In genomic region chr6:30621986-30622389, GRCm38 (mm10) we compare ENCODE assay signal across 26 mouse cellular contexts. TPM values are rescaled to one million over a fixed set of nuclear protein-coding genes. Genes with fewer than 3 reads are reported as not detected.
DNase-seq lines count a peak whose midpoint lies in the region; ATAC-seq and TF ChIP-seq lines count a peak whose summit lies in the region.
"Had no signal": no experiment of that assay in that cellular context is flagged by ENCODE, and none has a peak within 500 bp of the region (broad histone marks: within the 10 kb centered on the region; RNA-seq: fewer than 3 reads in every experiment).

No protein-coding gene starts in this region.

- peak; percentile 85 for DNase-seq in heart, embryonic 10.5 days (ENCODE audit: low spot score)
- no peak for DNase-seq in heart, postnatal 10 days
- DNase-seq in heart, postnatal 0 days (ENCODE audit: low spot score) = peak; percentile 72
- DNase-seq in heart, postnatal 14 days = no peak
- DNase-seq in lung, postnatal 10 days = no peak
- DNase-seq in spleen, postnatal 36 days (ENCODE audit: low spot score in 2 of 2) = no peak
- DNase-seq: adrenal gland, postnatal 25 days; cerebellum, adult 11 months; cerebellum, postnatal 14 days; gastrocnemius, adult 2 months; lung, adult 2 months; thymus, adult 18-20 months; thymus, postnatal 4 days had no signal

- H3K9ac ChIP-seq in heart, postnatal 0 days (replicated peaks; ENCODE audit: low read depth, low read length) = no peak overlapping the region
- H3K9ac ChIP-seq in lung, embryonic 16.5 days (ENCODE audit: low read length) = no peak overlapping the region
- H3K9ac ChIP-seq in intestine, embryonic 15.5 days = no peak overlapping the region
- H3K9ac ChIP-seq: hindbrain, embryonic 13.5 days; kidney, embryonic 15.5 days; limb, embryonic 12.5 days; neural tube, embryonic 15.5 days had no signal

- no peaks in the 10 kb centered on the region for H3K36me3 ChIP-seq in heart, embryonic 10.5 days
- H3K36me3 ChIP-seq in heart, postnatal 0 days (replicated peaks; ENCODE audit: control insufficient read depth, insufficient read depth, low read length) = no peaks in the 10 kb centered on the region
- no peaks in the 10 kb centered on the region for H3K36me3 ChIP-seq in lung, embryonic 16.5 days (ENCODE audit: control insufficient read depth, insufficient read depth, low read length)
- no peaks in the 10 kb centered on the region for H3K36me3 ChIP-seq in intestine, embryonic 15.5 days
- H3K36me3 ChIP-seq: G1E; hindbrain, embryonic 13.5 days; kidney, embryonic 15.5 days; limb, embryonic 12.5 days; neural tube, embryonic 15.5 days had no signal

- no peak overlapping the region for H3K4me2 ChIP-seq in heart, postnatal 0 days (ENCODE audit: low read depth, low read length)
- H3K4me2 ChIP-seq in lung, embryonic 16.5 days (ENCODE audit: low read depth, low read length) = no peak overlapping the region
- no peak overlapping the region for H3K4me2 ChIP-seq in intestine, embryonic 15.5 days (replicated peaks)
- H3K4me2 ChIP-seq: hindbrain, embryonic 13.5 days; kidney, embryonic 15.5 days; limb, embryonic 12.5 days; neural tube, embryonic 15.5 days had no signal

- intact Hi-C loops in heart, postnatal 10 days (cut with DNase I) = no loop called here
- intact Hi-C loops in heart, postnatal 14 days (cut with DNase I) = no loop called here

- H3K4me3 ChIP-seq in heart, embryonic 10.5 days = peak overlapping the region; percentile 3; the same call in 1 of the 2 replicates
- H3K4me3 ChIP-seq in heart, postnatal 0 days (ENCODE audit: low read depth, low read length) = no peak overlapping the region
- no peak overlapping the region for H3K4me3 ChIP-seq in lung, embryonic 16.5 days (ENCODE audit: low read length)
- no peak overlapping the region for H3K4me3 ChIP-seq in intestine, embryonic 15.5 days (replicated peaks)
- H3K4me3 ChIP-seq: gastrocnemius, adult 2 months; hindbrain, embryonic 13.5 days; kidney, embryonic 15.5 days; limb, embryonic 12.5 days; megakaryocyte, embryonic 14.5 days; neural tube, embryonic 15.5 days had no signal

- no peak for TF ChIP-seq CTCF in heart, postnatal 0 days (IDR thresholded peaks at IDR 0.05; ENCODE audit: low read depth)

- H3K9me3 ChIP-seq in heart, embryonic 10.5 days = no peaks in the 10 kb centered on the region
- no peaks in the 10 kb centered on the region for H3K9me3 ChIP-seq in heart, postnatal 0 days (replicated peaks; ENCODE audit: control insufficient read depth, low read length)
- no peaks in the 10 kb centered on the region for H3K9me3 ChIP-seq in lung, embryonic 16.5 days (ENCODE audit: control insufficient read depth, low read length)
- no peaks in the 10 kb centered on the region for H3K9me3 ChIP-seq in intestine, embryonic 15.5 days
- H3K9me3 ChIP-seq: G1E; hindbrain, embryonic 13.5 days; kidney, embryonic 15.5 days; limb, embryonic 12.5 days; neural tube, embryonic 15.5 days had no signal

- peaks cover 77% of the 10 kb centered on the region for H3K4me1 ChIP-seq in heart, embryonic 10.5 days
- peaks cover 42% of the 10 kb centered on the region for H3K4me1 ChIP-seq in heart, postnatal 0 days (ENCODE audit: control insufficient read depth, insufficient read depth)
- H3K4me1 ChIP-seq in lung, embryonic 16.5 days (replicated peaks; ENCODE audit: control insufficient read depth, insufficient read depth, low read length) = peaks cover 13% of the 10 kb centered on the region
- H3K4me1 ChIP-seq in intestine, embryonic 15.5 days (replicated peaks) = peaks cover 14% of the 10 kb centered on the region

- peak overlapping the region; percentile 89 for H3K27ac ChIP-seq in heart, embryonic 10.5 days
- H3K27ac ChIP-seq in heart, postnatal 0 days (ENCODE audit: low read depth) = peak overlapping the region; percentile 76
- H3K27ac ChIP-seq in lung, embryonic 16.5 days (ENCODE audit: low read length) = peak overlapping the region; percentile 72
- 0 out of 2 replicates have a peak overlapping the region, but pooled peaks have one; percentile 44 for H3K27ac ChIP-seq in intestine, embryonic 15.5 days
- H3K27ac ChIP-seq: gastrocnemius, adult 2 months; hindbrain, embryonic 13.5 days; kidney, embryonic 15.5 days; neural tube, embryonic 15.5 days had no signal

- no peaks in the 10 kb centered on the region for H3K27me3 ChIP-seq in heart, embryonic 10.5 days (ENCODE audit: insufficient read depth, poor library complexity, severe bottlenecking)
- no peaks in the 10 kb centered on the region for H3K27me3 ChIP-seq in heart, postnatal 0 days (ENCODE audit: control insufficient read depth, insufficient read depth, low read length)
- H3K27me3 ChIP-seq in lung, embryonic 16.5 days (ENCODE audit: control insufficient read depth, insufficient read depth, low read depth, low read length) = no peaks in the 10 kb centered on the region
- H3K27me3 ChIP-seq in intestine, embryonic 15.5 days (replicated peaks) = no peaks in the 10 kb centered on the region
- H3K27me3 ChIP-seq: hindbrain, embryonic 13.5 days; kidney, embryonic 15.5 days; limb, embryonic 12.5 days; neural tube, embryonic 15.5 days had no signal

- 13% methylated on average over 4 of the region's 4 CpGs for WGBS in heart, embryonic 10.5 days
- WGBS in heart, postnatal 0 days = 11% methylated on average over 4 of the region's 4 CpGs
- WGBS in lung, embryonic 16.5 days = 35% methylated on average over 4 of the region's 4 CpGs
- 32% methylated on average over 4 of the region's 4 CpGs for WGBS in intestine, embryonic 15.5 days

- peak; percentile 73 for ATAC-seq in heart, postnatal 0 days (ENCODE audit: insufficient read depth, low read depth)
- peak; percentile 84 for ATAC-seq in lung, embryonic 16.5 days (ENCODE audit: low read depth)
- ATAC-seq in intestine, embryonic 15.5 days = no peak
- ATAC-seq: inflammation-experienced regulatory T-cells, adult 6 months; midbrain, embryonic 16.5 days had no signal

- peak; percentile 86 for TF ChIP-seq EP300 in heart, postnatal 0 days (IDR thresholded peaks at IDR 0.05; ENCODE audit: low read depth)

RNA-seq across cellular contexts. Expression of gene Cpa5, which starts 11.2 kb away (rescaled TPM):
- 0.97 and 2.1 TPM in 2 replicates for polyA plus RNA-seq in heart, embryonic 10.5 days (2016; fragmentation: Nextera tagmentation; extraction: Ambion mirVana)
- not detected for total RNA-seq in heart, postnatal 10 days (2021)
- 0.46 and 1.6 TPM in 2 replicates for total RNA-seq in heart, postnatal 0 days (2014; rRNA removed; ENCODE audit: low replicate concordance)
- 0.32 and 0.67 TPM in 2 replicates for polyA plus RNA-seq in heart, postnatal 0 days (2015; fragmentation: Nextera tagmentation; extraction: Ambion mirVana)
- total RNA-seq in heart, postnatal 14 days (2021) = not detected
- 0.33 TPM in 1 of 2 replicates, not detected in the other for polyA plus RNA-seq in lung, embryonic 16.5 days (2015; fragmentation: Nextera tagmentation; extraction: Ambion mirVana)
- polyA plus RNA-seq in intestine, embryonic 15.5 days (2015; fragmentation: Nextera tagmentation; extraction: Ambion mirVana) = 0.25 TPM in 2 replicates
- total RNA-seq: adrenal gland, postnatal 25 days; G1E; gastrocnemius, adult 2 months; granulocyte monocyte progenitor cell, adult 5-6 weeks; layer of hippocampus, postnatal 10 days had no signal
- polyA plus RNA-seq: G1E; hindbrain, embryonic 13.5 days; inflammation-experienced regulatory T-cells, adult 6 months; large intestine, adult 2 months; lung, adult 2 months; midbrain, embryonic 16.5 days; neural tube, embryonic 15.5 days had no signal

RNA-seq across cellular contexts. Expression of gene Cpa1, which starts 17.0 kb away (rescaled TPM):
- polyA plus RNA-seq in heart, embryonic 10.5 days (2016; fragmentation: Nextera tagmentation; extraction: Ambion mirVana) = 3.9 and 4.3 TPM in 2 replicates
- 1 to 10 TPM; 3.2 to 3.4 TPM for total RNA-seq in heart, postnatal 10 days (2021)
- total RNA-seq in heart, postnatal 0 days (2014; rRNA removed; ENCODE audit: low replicate concordance) = 11.5 and 16.8 TPM in 2 replicates
- 4.4 and 6.2 TPM in 2 replicates for polyA plus RNA-seq in heart, postnatal 0 days (2015; fragmentation: Nextera tagmentation; extraction: Ambion mirVana)
- total RNA-seq in heart, postnatal 14 days (2021) = 1 to 10 TPM; 1.0 to 2.4 TPM
- polyA plus RNA-seq in lung, embryonic 16.5 days (2015; fragmentation: Nextera tagmentation; extraction: Ambion mirVana) = 5.4 and 5.7 TPM in 2 replicates
- 266 and 631 TPM in 2 replicates for polyA plus RNA-seq in intestine, embryonic 15.5 days (2015; fragmentation: Nextera tagmentation; extraction: Ambion mirVana)
- total RNA-seq: adrenal gland, postnatal 25 days; G1E; gastrocnemius, adult 2 months; granulocyte monocyte progenitor cell, adult 5-6 weeks; layer of hippocampus, postnatal 10 days had no signal
- polyA plus RNA-seq: G1E; inflammation-experienced regulatory T-cells, adult 6 months had no signal

RNA-seq across cellular contexts. Expression of gene Cpa4, which starts 53.8 kb away (rescaled TPM):
- 1.2 and 1.7 TPM in 2 replicates for polyA plus RNA-seq in heart, embryonic 10.5 days (2016; fragmentation: Nextera tagmentation; extraction: Ambion mirVana)
- under 1 TPM in 1 of 2 experiments, not detected in 1; 0.10 TPM for total RNA-seq in heart, postnatal 10 days (2021)
- total RNA-seq in heart, postnatal 0 days (2014; rRNA removed; ENCODE audit: low replicate concordance) = 0.23 TPM in 1 of 2 replicates, not detected in the other
- 0.30 and 0.46 TPM in 2 replicates for polyA plus RNA-seq in heart, postnatal 0 days (2015; fragmentation: Nextera tagmentation; extraction: Ambion mirVana)
- total RNA-seq in heart, postnatal 14 days (2021) = not detected
- 0.08 TPM in 2 replicates for polyA plus RNA-seq in lung, embryonic 16.5 days (2015; fragmentation: Nextera tagmentation; extraction: Ambion mirVana)
- polyA plus RNA-seq in intestine, embryonic 15.5 days (2015; fragmentation: Nextera tagmentation; extraction: Ambion mirVana) = 0.59 and 0.77 TPM in 2 replicates
- total RNA-seq: gastrocnemius, adult 2 months; granulocyte monocyte progenitor cell, adult 5-6 weeks; layer of hippocampus, postnatal 10 days had no signal
- polyA plus RNA-seq: G1E; inflammation-experienced regulatory T-cells, adult 6 months; large intestine, adult 2 months had no signal

Comparison
In these comparisons a context has a peak if more than half of its experiments do, and no peak if none do; other contexts are left out.
1. DNase-seq: peak in heart, embryonic 10.5 days (single experiment) and heart, postnatal 0 days (single experiment); none in heart, postnatal 10 days (0 of 2), heart, postnatal 14 days (0 of 2), lung, postnatal 10 days (single experiment) and spleen, postnatal 36 days (0 of 2).
2. RNA of gene Cpa1, which starts 17.0 kb away (polyA plus RNA-seq): 266 to 631 TPM in intestine, embryonic 15.5 days; 5.4 to 5.7 TPM in lung, embryonic 16.5 days, 4.4 to 6.2 TPM in heart, postnatal 0 days and 3.9 to 4.3 TPM in heart, embryonic 10.5 days; every median in the first group is over 10 times any median in the second.
3. Peak in every context shown above with its lines, with median percentiles within 50 percentile points of each other: H3K27ac ChIP-seq.